Mouse (Mus musculus) heart, embryonic 13.5 days (tissue): ENCODE results near the gene Rpgrip1l. TPM values are rescaled to one million over a fixed set of nuclear protein-coding genes. Genes with fewer than 3 reads are reported as not detected.

Experiments
- ATAC-seq: fragments of 200-750 bp; cut with Nextera tagmentation; 2 replicates; pipeline ENCODE4 v1.8.0; 2017; ENCODE audit warnings: moderate TSS enrichment; ENCODE audit not compliant: insufficient number of reproducible peaks, low FRiP score, low TSS enrichment; ENCODE audit errors: extremely low read depth
- H3K27ac ChIP-seq: fragments of 300-500 bp; sonication (generic); replicated peaks from 2 replicates; pipeline ENCODE4 v1.5.1; 2015; ENCODE audit warnings: moderate library complexity, mild to moderate bottlenecking, inconsistent platforms
- H3K27me3 ChIP-seq: fragments of 300-500 bp; sonication (generic); replicated peaks from 2 replicates; pipeline ENCODE4 v1.6.1; 2015; ENCODE audit warnings: mild to moderate bottlenecking, inconsistent platforms
- H3K36me3 ChIP-seq: fragments of 300-500 bp; sonication (generic); 2 replicates; pipeline ENCODE4 v1.6.1; 2015; ENCODE audit warnings: mild to moderate bottlenecking, inconsistent platforms
- H3K4me1 ChIP-seq: fragments of 300-500 bp; sonication (generic); 2 replicates; pipeline ENCODE4 v1.6.1; 2015; ENCODE audit warnings: inconsistent platforms
- H3K4me2 ChIP-seq: fragments of 300-500 bp; sonication (generic); 2 replicates; pipeline ENCODE4 v1.6.1; 2015; ENCODE audit warnings: inconsistent platforms, mild to moderate bottlenecking, moderate library complexity
- H3K4me3 ChIP-seq: fragments of 300-500 bp; sonication (generic); 2 replicates; pipeline ENCODE4 v1.5.1; 2015; ENCODE audit warnings: moderate library complexity, mild to moderate bottlenecking, inconsistent platforms
- H3K9ac ChIP-seq: fragments of 300-500 bp; sonication (generic); 2 replicates; pipeline ENCODE4 v1.6.1; 2015; ENCODE audit warnings: inconsistent platforms, mild to moderate bottlenecking, moderate library complexity
- H3K9me3 ChIP-seq: fragments of 300-500 bp; sonication (generic); 2 replicates; pipeline ENCODE4 v1.6.1; 2016; ENCODE audit warnings: inconsistent platforms
- WGBS: fragments of 180-500 bp; shearing (Covaris S2); methylation state at CpG from one replicate; pipeline ENCODE4 v1.1.7; 2015; ENCODE audit warnings: mixed read lengths; 5-methylcytosine and 5-hydroxymethylcytosine counted together
- polyA plus RNA-seq: library from polyadenylated mRNA; unstranded; fragments of >200 nt; fragmentation: Nextera tagmentation; extraction: Ambion mirVana; gene quantifications from 2 replicates; pipeline ENCODE4 v1.2.1, GENCODE M21; 2015

Gene Rpgrip1l
- polyA plus RNA-seq, 1 experiment from 2014 or later, result 6.9 TPM

DNA sequence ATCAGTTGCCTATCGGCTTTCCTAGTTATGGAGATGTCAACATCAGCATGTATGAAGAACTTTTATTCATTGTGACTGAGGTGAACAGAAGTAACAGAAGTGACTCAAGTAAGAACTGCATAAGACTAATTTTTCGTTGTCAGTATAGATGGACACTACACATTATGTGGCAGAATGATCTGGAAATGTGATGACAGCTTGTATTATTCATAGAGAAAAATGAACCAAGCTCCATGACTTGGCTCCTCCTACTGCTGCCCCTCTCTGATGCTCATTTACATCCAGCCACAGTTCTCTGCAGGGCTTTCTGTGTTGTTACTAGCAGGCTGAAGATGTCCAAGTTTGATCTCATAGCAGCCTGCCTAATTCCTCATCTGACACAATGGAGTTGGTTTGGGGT is 75.9 kb downstream of the Rpgrip1l start:
- Histone ChIP-seq H3K27me3 (no peaks in the 10 kb centered on the region), H3K9ac (no peak overlapping the region), H3K9me3 (no peaks in the 10 kb centered on the region), H3K4me1 (peaks cover 6% of the 10 kb centered on the region), H3K36me3 (peaks cover 5% of the 10 kb centered on the region), H3K27ac (no peak overlapping the region), H3K4me3 (no peak overlapping the region), H3K4me2 (no peak overlapping the region)
- ATAC-seq, result no peak
- WGBS, result 66% methylated on average over 2 of the region's 2 CpGs

- H3K36me3 ChIP-seq, result peaks cover 13% of the 10 kb centered on the region
- H3K4me1 ChIP-seq, result no peaks in the 10 kb centered on the region
- no peak overlapping the region for H3K9ac ChIP-seq
- ATAC-seq, result no peak
- WGBS, result 93% methylated on average over 2 of the region's 2 CpGs
- H3K27ac ChIP-seq, result no peak overlapping the region
- H3K4me3 ChIP-seq, result no peak overlapping the region
- no peaks in the 10 kb centered on the region for H3K9me3 ChIP-seq
- no peak overlapping the region for H3K4me2 ChIP-seq
- no peaks in the 10 kb centered on the region for H3K27me3 ChIP-seq
These were observed 79.0 kb downstream of the Rpgrip1l start for GRCm38 (mm10) chr8:91234097-91234496.

- Histone ChIP-seq H3K9me3 (no peaks in the 10 kb centered on the region), H3K27me3 (no peaks in the 10 kb centered on the region), H3K4me1 (no peaks in the 10 kb centered on the region), H3K27ac (no peak overlapping the region), H3K36me3 (peaks cover 10% of the 10 kb centered on the region), H3K4me2 (no peak overlapping the region), H3K4me3 (no peak overlapping the region), H3K9ac (no peak overlapping the region)
- 93% methylated on average over 7 of the region's 7 CpGs for WGBS
- ATAC-seq, result no peak
These were observed 85.6 kb downstream of the Rpgrip1l start for GRCm38 (mm10) chr8:91227421-91227841.

DNA sequence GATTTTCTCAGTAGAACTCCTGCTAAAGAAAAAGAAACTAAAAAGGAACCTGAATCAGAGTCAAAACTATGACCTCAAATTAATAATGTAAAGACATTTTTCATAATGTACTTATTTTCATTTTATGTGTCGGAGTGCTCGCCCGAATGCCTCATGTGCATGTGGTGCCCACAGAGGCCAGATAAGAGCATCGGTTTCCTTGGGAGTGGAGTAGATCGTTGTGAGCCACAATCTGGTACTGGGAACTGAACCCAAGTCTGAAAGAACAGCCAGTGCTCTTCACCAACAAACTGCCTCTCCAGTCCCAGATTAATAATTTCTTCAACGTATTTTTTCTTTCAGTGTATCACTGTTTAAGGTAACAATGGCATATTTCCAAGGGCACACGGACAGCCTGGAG is 88.8 kb downstream of the Rpgrip1l start:
- no peak overlapping the region for H3K27ac ChIP-seq
- H3K9ac ChIP-seq, result no peak overlapping the region
- H3K9me3 ChIP-seq, result no peaks in the 10 kb centered on the region
- no peaks in the 10 kb centered on the region for H3K4me1 ChIP-seq
- WGBS, result 77% methylated on average over 7 of the region's 7 CpGs
- H3K36me3 ChIP-seq, result no peaks in the 10 kb centered on the region; the same call in 1 of the 2 replicates
- no peak overlapping the region for H3K4me2 ChIP-seq
- H3K27me3 ChIP-seq, result no peaks in the 10 kb centered on the region
- no peak overlapping the region for H3K4me3 ChIP-seq
- no peak for ATAC-seq

- Histone ChIP-seq H3K4me2 (no peak overlapping the region), H3K9me3 (no peaks in the 10 kb centered on the region), H3K27me3 (no peaks in the 10 kb centered on the region), H3K27ac (no peak overlapping the region), H3K36me3 (peaks cover 6% of the 10 kb centered on the region), H3K4me1 (no peaks in the 10 kb centered on the region), H3K4me3 (no peak overlapping the region), H3K9ac (no peak overlapping the region)
- no peak for ATAC-seq
- 87% methylated on average over 2 of the region's 2 CpGs for WGBS
These were observed 91.2 kb downstream of the Rpgrip1l start for GRCm38 (mm10) chr8:91221841-91222240.

DNA sequence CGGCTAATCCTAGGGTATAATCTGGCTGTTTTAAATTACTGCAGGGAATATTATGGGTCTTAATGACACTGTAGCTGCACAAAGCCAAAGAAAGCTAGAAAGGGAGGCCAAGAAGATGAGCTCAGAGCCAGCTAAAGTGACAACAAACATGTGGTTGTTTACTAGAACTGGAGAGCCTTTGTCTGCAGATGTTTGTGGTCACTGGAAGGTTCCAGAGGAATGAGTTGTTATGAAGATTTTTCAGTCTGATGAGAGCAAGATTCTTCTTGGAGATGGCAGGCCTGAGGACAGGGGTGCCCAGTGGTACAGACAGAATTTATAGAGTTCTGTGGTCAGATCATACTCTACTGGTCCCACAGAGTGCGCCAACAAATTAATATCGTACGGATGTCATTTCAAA is 94.8 kb downstream of the Rpgrip1l start:
- no peak for ATAC-seq

GRCm38 (mm10) chr8:91217062-91217905 is 95.8 kb downstream of the Rpgrip1l start:
- 81% methylated on average over 5 of the region's 5 CpGs for WGBS
- no peak overlapping the region for H3K27ac ChIP-seq
- H3K9me3 ChIP-seq, result no peaks in the 10 kb centered on the region
- no peak overlapping the region for H3K4me2 ChIP-seq
- no peaks in the 10 kb centered on the region for H3K27me3 ChIP-seq
- peaks cover 6% of the 10 kb centered on the region for H3K36me3 ChIP-seq
- no peak overlapping the region for H3K4me3 ChIP-seq
- no peaks in the 10 kb centered on the region for H3K4me1 ChIP-seq
- ATAC-seq, result no peak
- no peak overlapping the region for H3K9ac ChIP-seq

More for the DNA sequence above, 94.8 kb downstream of the Rpgrip1l start:
- peaks cover 6% of the 10 kb centered on the region for H3K36me3 ChIP-seq
- no peaks in the 10 kb centered on the region for H3K9me3 ChIP-seq
- 90% methylated on average over 4 of the region's 4 CpGs for WGBS
- no peaks in the 10 kb centered on the region for H3K27me3 ChIP-seq
- no peak overlapping the region for H3K4me2 ChIP-seq
- no peak overlapping the region for H3K4me3 ChIP-seq
- no peak overlapping the region for H3K27ac ChIP-seq
- H3K4me1 ChIP-seq, result no peaks in the 10 kb centered on the region
- no peak overlapping the region for H3K9ac ChIP-seq

GRCm38 (mm10) chr8:91214287-91214686 is 98.8 kb downstream of the Rpgrip1l start:
- 61% methylated on average over 3 of the region's 3 CpGs for WGBS
- no peak for ATAC-seq
- Histone ChIP-seq H3K9me3 (no peaks in the 10 kb centered on the region), H3K27me3 (no peaks in the 10 kb centered on the region), H3K4me2 (no peak overlapping the region), H3K9ac (no peak overlapping the region), H3K36me3 (peaks cover 6% of the 10 kb centered on the region), H3K4me3 (no peak overlapping the region), H3K4me1 (0 out of 2 replicates have a peak, but pooled peaks cover 1% of the 10 kb centered on the region), H3K27ac (no peak overlapping the region)

- H3K27ac ChIP-seq, result no peak overlapping the region
- no peak overlapping the region for H3K4me2 ChIP-seq
- ATAC-seq, result no peak
- no peak overlapping the region for H3K4me3 ChIP-seq
- H3K36me3 ChIP-seq, result no peaks in the 10 kb centered on the region; the same call in 1 of the 2 replicates
- H3K27me3 ChIP-seq, result no peaks in the 10 kb centered on the region
- 82% methylated on average over 2 of the region's 2 CpGs for WGBS
- 0 out of 2 replicates have a peak, but pooled peaks cover 4% of the 10 kb centered on the region for H3K4me1 ChIP-seq
- H3K9ac ChIP-seq, result no peak overlapping the region
- no peaks in the 10 kb centered on the region for H3K9me3 ChIP-seq
These were observed 100.1 kb downstream of the Rpgrip1l start for GRCm38 (mm10) chr8:91212948-91213347.

DNA sequence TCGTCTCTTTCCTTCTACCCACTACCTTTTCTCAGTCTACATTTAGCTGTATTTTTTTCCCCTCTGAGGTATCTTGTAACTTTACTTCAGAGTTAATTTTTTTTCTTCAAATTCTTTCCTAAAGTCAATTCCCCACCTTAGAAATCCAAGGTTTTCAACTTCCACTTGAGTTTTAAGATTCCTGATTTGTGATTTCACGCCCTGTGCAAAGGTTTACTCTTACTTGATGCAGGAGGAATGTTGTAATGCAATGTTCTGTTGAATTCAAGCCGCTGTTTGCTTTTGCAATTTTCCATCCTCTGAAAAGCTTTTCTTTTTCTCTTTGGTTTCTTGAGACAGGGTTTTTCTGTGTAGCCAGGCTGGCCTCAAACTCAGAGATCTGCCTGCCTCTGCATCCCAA is 103.4 kb downstream of the Rpgrip1l start:
- WGBS, result 72% methylated on average over 3 of the region's 3 CpGs
- Histone ChIP-seq H3K36me3 (no peaks in the 10 kb centered on the region), H3K4me1 (peaks cover 4% of the 10 kb centered on the region; the same call in 1 of the 2 replicates), H3K4me3 (no peak overlapping the region), H3K4me2 (no peak overlapping the region), H3K27ac (no peak overlapping the region), H3K9ac (no peak overlapping the region), H3K9me3 (no peaks in the 10 kb centered on the region), H3K27me3 (no peaks in the 10 kb centered on the region)
- no peak for ATAC-seq

DNA sequence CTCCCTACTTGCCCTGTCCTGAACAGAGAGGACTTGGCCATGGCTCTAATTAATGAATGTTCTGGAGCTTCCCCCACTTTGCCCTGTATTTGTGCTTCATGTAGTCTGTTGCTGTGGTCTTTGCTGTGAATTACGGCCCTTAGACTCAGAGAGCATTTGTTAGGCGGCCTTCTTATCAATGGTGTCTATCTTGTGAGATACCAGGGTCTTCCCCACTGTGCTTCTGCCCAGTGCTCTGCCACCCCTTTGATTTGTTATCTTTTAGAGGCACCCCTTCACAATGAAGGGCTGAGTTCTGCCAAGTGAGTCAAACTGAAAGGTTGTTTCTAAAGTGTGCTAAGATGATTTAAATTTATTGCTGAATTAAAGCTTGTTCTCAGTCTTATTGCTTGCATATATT is 105.4 kb downstream of the Rpgrip1l start:
- H3K9me3 ChIP-seq, result no peaks in the 10 kb centered on the region
- 35% methylated on average over 2 of the region's 2 CpGs for WGBS
- H3K36me3 ChIP-seq, result no peaks in the 10 kb centered on the region
- H3K27ac ChIP-seq, result no peak overlapping the region
- no peak for ATAC-seq
- H3K4me2 ChIP-seq, result no peak overlapping the region
- H3K9ac ChIP-seq, result no peak overlapping the region
- H3K4me3 ChIP-seq, result no peak overlapping the region
- peaks cover 4% of the 10 kb centered on the region; the same call in 1 of the 2 replicates for H3K4me1 ChIP-seq
- no peaks in the 10 kb centered on the region for H3K27me3 ChIP-seq

DNA sequence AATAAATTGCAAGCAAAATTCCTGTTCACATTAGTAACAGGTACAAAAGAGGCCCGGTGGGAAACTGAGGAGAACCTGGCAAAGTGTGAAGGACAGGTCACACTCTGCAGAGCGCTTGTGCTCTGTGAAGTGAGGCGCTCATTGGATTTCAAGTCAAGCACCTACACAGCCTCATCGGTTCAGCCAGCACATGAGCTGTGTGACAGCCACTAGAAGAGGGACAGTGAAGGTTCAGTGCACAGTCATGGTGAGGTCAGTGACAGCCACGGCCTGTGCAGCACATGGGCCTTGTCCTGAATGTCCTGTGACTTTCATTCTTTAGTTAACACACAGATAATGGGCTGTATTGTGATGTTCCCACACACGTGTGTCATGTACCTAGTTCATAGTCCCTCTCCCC is 107.2 kb downstream of the Rpgrip1l start:
- WGBS, result 44% methylated on average over 6 of the region's 6 CpGs

More for the DNA sequence above, 107.2 kb downstream of the Rpgrip1l start:
- Histone ChIP-seq H3K9ac (no peak overlapping the region), H3K9me3 (no peaks in the 10 kb centered on the region), H3K4me3 (no peak overlapping the region), H3K27me3 (no peaks in the 10 kb centered on the region), H3K36me3 (no peaks in the 10 kb centered on the region), H3K4me1 (peaks cover 4% of the 10 kb centered on the region; the same call in 1 of the 2 replicates), H3K4me2 (no peak overlapping the region), H3K27ac (no peak overlapping the region)
- ATAC-seq, result no peak; the same call in 1 of the 2 replicates
